Mouse (Mus musculus): ENCODE measurements around the gene Efnb1. TPM values are rescaled to one million over a fixed set of nuclear protein-coding genes. Genes with fewer than 3 reads are reported as not detected.

Gene Efnb1
- polyA plus RNA-seq, 1 experiment from 2014 or later: 54.1 TPM

GRCm38 (mm10) chrX:99167014-99167413 lies 31.1 kb downstream of the Efnb1 start:
- H3K27me3 ChIP-seq (ENCODE audit: low read depth, poor library complexity, severe bottlenecking): peaks cover 100% of the 10 kb centered on the region
- H3K9me3 ChIP-seq (replicated peaks): no peaks in the 10 kb centered on the region
- H3K4me3 ChIP-seq: no peak overlapping the region
- no peak for DNase-seq (ENCODE audit: low spot score)
- H3K36me3 ChIP-seq: no peaks in the 10 kb centered on the region
- 70% methylated on average over 1 of the region's 1 CpGs for WGBS
- peaks cover 9% of the 10 kb centered on the region; the same call in 1 of the 2 replicates for H3K4me1 ChIP-seq
- no peak overlapping the region for H3K27ac ChIP-seq

GRCm38 (mm10) chrX:99167550-99167949 lies 31.6 kb downstream of the Efnb1 start:
- Histone ChIP-seq H3K27me3 (ENCODE audit: low read depth, poor library complexity, severe bottlenecking) (peaks cover 100% of the 10 kb centered on the region), H3K4me1 (peaks cover 9% of the 10 kb centered on the region; the same call in 1 of the 2 replicates), H3K9me3 (replicated peaks) (no peaks in the 10 kb centered on the region), H3K27ac (no peak overlapping the region), H3K36me3 (no peaks in the 10 kb centered on the region), H3K4me3 (no peak overlapping the region)
- no peak for DNase-seq (ENCODE audit: low spot score)
- WGBS: 73% methylated on average over 7 of the region's 7 CpGs

- no peaks in the 10 kb centered on the region for H3K36me3 ChIP-seq
- H3K27ac ChIP-seq: no peak overlapping the region
- no peak for DNase-seq (ENCODE audit: low spot score)
- no peak overlapping the region for H3K4me3 ChIP-seq
- 63% methylated on average over 5 of the region's 5 CpGs for WGBS
- H3K27me3 ChIP-seq (ENCODE audit: low read depth, poor library complexity, severe bottlenecking): peaks cover 100% of the 10 kb centered on the region
- H3K9me3 ChIP-seq (replicated peaks): no peaks in the 10 kb centered on the region
- peaks cover 17% of the 10 kb centered on the region for H3K4me1 ChIP-seq
These were observed 36.4 kb downstream of the Efnb1 start for GRCm38 (mm10) chrX:99172301-99172700.

GRCm38 (mm10) chrX:99185081-99185596 lies 49.2 kb downstream of the Efnb1 start:
- no peak overlapping the region for H3K4me3 ChIP-seq
- H3K27me3 ChIP-seq (ENCODE audit: low read depth, poor library complexity, severe bottlenecking): peaks cover 100% of the 10 kb centered on the region
- 33% methylated on average over 9 of the region's 9 CpGs for WGBS
- no peaks in the 10 kb centered on the region for H3K9me3 ChIP-seq (replicated peaks)
- peak overlapping the region; percentile 56 for H3K27ac ChIP-seq
- H3K4me1 ChIP-seq: peaks cover 51% of the 10 kb centered on the region
- no peak for DNase-seq (ENCODE audit: low spot score)
- H3K36me3 ChIP-seq: no peaks in the 10 kb centered on the region

GRCm38 (mm10) chrX:99186497-99187435 lies 50.8 kb downstream of the Efnb1 start:
- H3K36me3 ChIP-seq: no peaks in the 10 kb centered on the region
- peaks cover 100% of the 10 kb centered on the region for H3K27me3 ChIP-seq (ENCODE audit: low read depth, poor library complexity, severe bottlenecking)

GRCm38 (mm10) chrX:99191441-99192087 lies 55.6 kb downstream of the Efnb1 start:
- Histone ChIP-seq H3K9me3 (replicated peaks) (no peaks in the 10 kb centered on the region), H3K36me3 (no peaks in the 10 kb centered on the region), H3K27ac (no peak overlapping the region), H3K4me3 (no peak overlapping the region), H3K4me1 (peaks cover 42% of the 10 kb centered on the region), H3K27me3 (ENCODE audit: low read depth, poor library complexity, severe bottlenecking) (peaks cover 100% of the 10 kb centered on the region)
- DNase-seq (ENCODE audit: low spot score): no peak
- 48% methylated on average over 10 of the region's 10 CpGs for WGBS

More at GRCm38 (mm10) chrX:99186497-99187435, 50.8 kb downstream of the Efnb1 start:
- Histone ChIP-seq H3K27ac (peak overlapping the region; percentile 73; the same call in 1 of the 2 replicates), H3K9me3 (replicated peaks) (no peaks in the 10 kb centered on the region), H3K4me3 (no peak overlapping the region), H3K4me1 (peaks cover 60% of the 10 kb centered on the region)
- peak; percentile 53 for DNase-seq (ENCODE audit: low spot score)
- 19% methylated on average over 10 of the region's 10 CpGs for WGBS

- Histone ChIP-seq H3K36me3 (no peaks in the 10 kb centered on the region), H3K27ac (peak overlapping the region; percentile 82), H3K27me3 (ENCODE audit: low read depth, poor library complexity, severe bottlenecking) (peaks cover 100% of the 10 kb centered on the region), H3K4me3 (no peak overlapping the region), H3K4me1 (peaks cover 62% of the 10 kb centered on the region), H3K9me3 (replicated peaks) (no peaks in the 10 kb centered on the region)
- peak; percentile 58 for DNase-seq (ENCODE audit: low spot score)
- 19% methylated on average over 8 of the region's 9 CpGs for WGBS
These were observed 61.0 kb downstream of the Efnb1 start for GRCm38 (mm10) chrX:99196910-99197309.

GRCm38 (mm10) chrX:99198532-99198931 lies 62.6 kb downstream of the Efnb1 start:
- Histone ChIP-seq H3K36me3 (no peaks in the 10 kb centered on the region), H3K4me1 (peaks cover 71% of the 10 kb centered on the region), H3K4me3 (peak overlapping the region; percentile 35), H3K27me3 (ENCODE audit: low read depth, poor library complexity, severe bottlenecking) (peaks cover 100% of the 10 kb centered on the region), H3K27ac (peak overlapping the region; percentile 92), H3K9me3 (replicated peaks) (no peaks in the 10 kb centered on the region)
- no peak for DNase-seq (ENCODE audit: low spot score)
- WGBS: 34% methylated on average over 6 of the region's 9 CpGs

Other genes starting within 250 kb of the Efnb1 start
- 5.7 and 10.0 TPM in 2 replicates for gene Ophn1, start 245.1 kb upstream of the Efnb1 start, polyA plus RNA-seq (2016; fragmentation: Nextera tagmentation; extraction: Ambion mirVana)
- 15.2 and 15.6 TPM in 2 replicates for gene Yipf6, start 199.8 kb upstream of the Efnb1 start, polyA plus RNA-seq (2016; fragmentation: Nextera tagmentation; extraction: Ambion mirVana)
- gene Stard8, start 132.9 kb upstream of the Efnb1 start, polyA plus RNA-seq (2016; fragmentation: Nextera tagmentation; extraction: Ambion mirVana): 8.7 and 9.5 TPM in 2 replicates

Measured in limb, embryonic 10.5 days (tissue).